In genomic region chr12:17641269-17641668, GRCm38 (mm10) we compare ENCODE assay signal across 14 mouse cellular contexts.
"Had no signal": no experiment of that assay in that cellular context is flagged by ENCODE, and none has a peak within 500 bp of the region (broad histone marks: within the 10 kb centered on the region; RNA-seq: fewer than 3 reads in every experiment).

No protein-coding gene starts in this region.

- DNase-seq: kidney, adult 8-10 months; kidney, postnatal 25 days; layer of hippocampus, postnatal 36 days; liver, postnatal 0 days; lung, embryonic 14.5 days; midbrain, embryonic 14.5 days; thymus, adult 18-20 months; thymus, postnatal 36 days had no signal

- ATAC-seq: liver, postnatal 0 days; lung, postnatal 0 days had no signal

- H3K4me2 ChIP-seq: liver, embryonic 11.5 days; lung, embryonic 14.5 days; midbrain, embryonic 11.5 days had no signal

- H3K27ac ChIP-seq: left cerebral cortex, adult 2 months; liver, embryonic 14.5 days; macrophage had no signal

- H3K4me3 ChIP-seq: left cerebral cortex, adult 2 months had no signal

- H3K9ac ChIP-seq: liver, embryonic 14.5 days; liver, postnatal 0 days; lung, embryonic 14.5 days had no signal
